Mouse (Mus musculus) neural tube, embryonic 13.5 days (tissue): ENCODE measurements around the gene Lrrfip1. TPM values are rescaled to one million over a fixed set of nuclear protein-coding genes. Genes with fewer than 3 reads are reported as not detected.
A peak's percentile ranks its signal among the peaks of the same experiment; 100 is the strongest.

Experiments
- ATAC-seq: fragments of 200-750 bp; cut with Nextera tagmentation; 2 replicates; pipeline ENCODE4 v1.8.0; 2017; ENCODE audit warnings: low read depth, mild to moderate bottlenecking, moderate TSS enrichment, moderate library complexity
- H3K27ac ChIP-seq: fragments of 300-500 bp; sonication (generic); replicated peaks from 2 replicates; pipeline ENCODE4 v1.5.1; 2015; ENCODE audit warnings: moderate library complexity, mild to moderate bottlenecking, inconsistent platforms
- H3K27me3 ChIP-seq: fragments of 300-500 bp; sonication (generic); 2 replicates; pipeline ENCODE4 v1.6.1; 2015; ENCODE audit warnings: mild to moderate bottlenecking, inconsistent platforms
- H3K36me3 ChIP-seq: fragments of 300-500 bp; sonication (generic); 2 replicates; pipeline ENCODE4 v1.6.1; 2015; ENCODE audit warnings: mild to moderate bottlenecking, inconsistent platforms
- H3K4me1 ChIP-seq: fragments of 300-500 bp; sonication (generic); replicated peaks from 2 replicates; pipeline ENCODE4 v1.6.1; 2015; ENCODE audit warnings: inconsistent platforms
- H3K4me2 ChIP-seq: fragments of 300-500 bp; sonication (generic); 2 replicates; pipeline ENCODE4 v1.6.1; 2015; ENCODE audit warnings: inconsistent platforms, mild to moderate bottlenecking, moderate library complexity
- H3K4me3 ChIP-seq: fragments of 300-500 bp; sonication (generic); 2 replicates; pipeline ENCODE4 v1.5.1; 2015; ENCODE audit warnings: mild to moderate bottlenecking, inconsistent platforms
- H3K9ac ChIP-seq: fragments of 300-500 bp; sonication (generic); 2 replicates; pipeline ENCODE4 v1.6.1; 2015; ENCODE audit warnings: moderate library complexity, mild to moderate bottlenecking, inconsistent platforms
- H3K9me3 ChIP-seq: fragments of 300-500 bp; sonication (generic); 2 replicates; pipeline ENCODE4 v1.6.1; 2016; ENCODE audit warnings: inconsistent platforms
- WGBS: fragments of 180-500 bp; shearing (Covaris S2); methylation state at CpG from one replicate; pipeline ENCODE4 v1.1.7; 2015; 5-methylcytosine and 5-hydroxymethylcytosine counted together
- polyA plus RNA-seq: library from polyadenylated mRNA; unstranded; fragments of >200 nt; fragmentation: Nextera tagmentation; extraction: Ambion mirVana; gene quantifications from 2 replicates; pipeline ENCODE4 v1.2.1, GENCODE M21; 2015

Lrrfip1 gene
- polyA plus RNA-seq, 1 experiment from 2014 or later: 33.7 TPM

DNA sequence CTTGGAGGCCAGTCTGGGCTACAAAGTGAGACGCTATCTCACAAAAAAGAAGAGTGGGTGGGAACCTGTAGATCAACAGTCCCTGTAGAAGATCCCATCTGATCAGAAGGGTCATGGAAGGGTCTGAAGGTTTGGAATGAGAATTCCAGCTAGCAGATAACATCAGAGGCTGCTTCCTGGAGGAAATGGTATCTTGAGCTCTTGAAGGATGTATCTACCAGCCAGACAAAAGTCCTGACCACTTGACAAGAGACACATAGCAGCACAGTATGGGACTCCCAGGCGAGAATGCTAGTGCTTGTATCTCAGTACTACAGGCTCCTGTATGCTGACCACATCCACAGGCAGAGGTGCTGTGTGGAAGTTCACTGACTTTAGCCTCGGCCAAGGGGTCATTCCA lies 2.6 kb downstream of the Lrrfip1 start:
- no peak overlapping the region for H3K27ac ChIP-seq
- 88% methylated on average over 3 of the region's 3 CpGs for WGBS

DNA sequence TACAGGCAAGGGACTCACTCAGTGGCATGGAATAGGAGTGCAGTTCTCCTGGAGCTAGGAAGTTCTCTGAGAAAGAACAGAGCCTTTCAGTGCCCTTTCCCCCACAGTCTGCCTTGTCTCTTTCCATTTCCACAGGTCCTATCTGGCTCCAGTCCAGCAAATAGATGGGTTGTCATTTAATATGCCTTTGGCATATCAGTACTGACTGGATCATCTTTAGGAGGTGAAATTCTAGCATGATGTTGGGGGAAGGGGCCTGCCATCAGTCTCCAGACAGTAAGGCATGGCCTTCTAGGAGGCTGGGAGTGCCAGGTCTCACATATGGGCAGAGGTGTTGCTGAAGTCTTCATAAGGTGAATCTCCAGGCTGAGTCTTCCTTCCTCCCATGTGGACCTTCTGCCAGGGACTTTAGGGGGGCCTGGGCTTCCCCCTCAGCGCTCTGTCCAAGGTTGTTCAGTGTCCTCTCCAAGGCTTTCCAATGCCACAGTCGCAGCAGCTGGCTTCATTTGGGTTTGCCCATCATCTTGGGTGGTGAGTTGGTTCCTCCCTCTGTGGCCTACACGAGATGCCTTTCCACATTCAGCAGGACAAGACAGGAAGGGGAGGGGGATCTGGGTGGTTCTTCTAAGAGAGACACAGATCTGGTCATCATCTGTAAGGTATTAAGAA lies 3.5 kb downstream of the Lrrfip1 start:
- no peak for ATAC-seq
- Histone ChIP-seq H3K4me1 (peaks cover 40% of the 10 kb centered on the region), H3K4me2 (no peak overlapping the region), H3K4me3 (no peak overlapping the region), H3K9ac (no peak overlapping the region), H3K36me3 (no peaks in the 10 kb centered on the region), H3K9me3 (no peaks in the 10 kb centered on the region), H3K27ac (no peak overlapping the region), H3K27me3 (peaks cover 4% of the 10 kb centered on the region; the same call in 1 of the 2 replicates)
- 90% methylated on average over 3 of the region's 3 CpGs for WGBS

More for the DNA sequence above, 2.6 kb downstream of the Lrrfip1 start:
- H3K9me3 ChIP-seq: no peaks in the 10 kb centered on the region
- H3K27me3 ChIP-seq: peaks cover 4% of the 10 kb centered on the region; the same call in 1 of the 2 replicates
- H3K4me1 ChIP-seq: peaks cover 40% of the 10 kb centered on the region
- H3K9ac ChIP-seq: no peak overlapping the region
- no peak for ATAC-seq
- H3K4me2 ChIP-seq: peak overlapping the region; percentile 99; the same call in 1 of the 2 replicates
- H3K4me3 ChIP-seq: no peak overlapping the region
- no peaks in the 10 kb centered on the region for H3K36me3 ChIP-seq

DNA sequence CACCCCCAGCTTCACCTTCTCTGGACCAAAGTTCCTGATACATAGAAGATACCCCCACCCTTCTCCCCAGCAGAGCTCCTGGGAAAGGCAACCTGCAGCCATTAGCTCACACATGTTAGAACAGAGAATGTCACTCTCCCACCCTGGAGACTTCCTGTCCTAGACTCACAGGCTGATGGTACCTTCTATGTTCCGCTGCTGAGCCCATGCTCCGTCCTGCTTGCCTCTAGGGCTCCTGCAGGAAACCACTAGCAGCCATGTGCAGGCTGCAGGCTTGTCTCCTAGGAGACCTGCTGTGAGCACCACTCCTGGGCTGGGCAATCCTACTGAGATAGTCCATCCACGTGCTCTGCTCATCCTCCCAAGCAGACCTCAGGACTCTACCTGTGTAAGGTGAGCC lies 4.1 kb downstream of the Lrrfip1 start:
- H3K9ac ChIP-seq: no peak overlapping the region
- 75% methylated on average over 3 of the region's 3 CpGs for WGBS
- H3K27ac ChIP-seq: no peak overlapping the region
- ATAC-seq: no peak
- H3K4me2 ChIP-seq: no peak overlapping the region
- H3K27me3 ChIP-seq: no peaks in the 10 kb centered on the region
- H3K9me3 ChIP-seq: no peaks in the 10 kb centered on the region
- H3K36me3 ChIP-seq: no peaks in the 10 kb centered on the region
- H3K4me1 ChIP-seq: peaks cover 40% of the 10 kb centered on the region
- no peak overlapping the region for H3K4me3 ChIP-seq

DNA sequence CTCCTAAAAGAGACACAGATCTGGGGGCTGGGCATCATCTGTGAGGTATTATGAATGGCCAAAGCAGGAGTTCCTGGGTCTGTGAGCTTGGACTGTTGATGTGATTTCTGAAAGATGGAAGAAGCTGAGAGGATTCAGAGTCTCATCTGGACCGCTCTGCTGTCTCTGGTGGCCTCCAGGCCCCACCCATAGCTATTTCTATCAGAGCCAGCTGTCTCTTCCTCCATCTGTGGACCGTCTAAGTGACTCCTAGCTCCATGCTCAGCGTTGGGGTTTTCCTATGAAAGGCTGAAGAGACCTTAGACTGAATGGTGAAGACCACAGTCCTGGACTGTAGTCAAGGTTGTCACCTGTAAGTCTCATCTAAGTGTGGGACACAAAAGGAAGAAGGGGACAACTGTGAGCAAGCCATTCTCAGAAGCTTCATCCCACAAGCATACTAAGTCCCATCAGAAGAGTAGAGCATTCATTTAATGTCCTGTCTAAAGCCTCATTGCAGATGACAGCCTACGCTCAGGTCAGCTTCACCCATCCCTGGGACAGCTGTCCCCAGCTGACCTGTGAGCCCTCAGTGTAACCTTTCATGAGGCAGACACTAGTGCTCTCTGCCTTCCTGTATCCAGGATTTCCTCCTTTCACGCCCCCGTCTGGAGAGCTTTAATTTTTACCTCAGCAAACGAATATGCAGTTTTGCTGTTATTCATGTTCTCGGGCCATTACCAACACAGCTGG lies 5.2 kb downstream of the Lrrfip1 start:
- Histone ChIP-seq H3K9me3 (no peaks in the 10 kb centered on the region), H3K36me3 (no peaks in the 10 kb centered on the region), H3K27me3 (no peaks in the 10 kb centered on the region), H3K4me3 (no peak overlapping the region), H3K4me1 (peaks cover 38% of the 10 kb centered on the region), H3K27ac (no peak overlapping the region), H3K4me2 (no peak overlapping the region), H3K9ac (no peak overlapping the region)
- 81% methylated on average over 8 of the region's 8 CpGs for WGBS
- no peak for ATAC-seq

DNA sequence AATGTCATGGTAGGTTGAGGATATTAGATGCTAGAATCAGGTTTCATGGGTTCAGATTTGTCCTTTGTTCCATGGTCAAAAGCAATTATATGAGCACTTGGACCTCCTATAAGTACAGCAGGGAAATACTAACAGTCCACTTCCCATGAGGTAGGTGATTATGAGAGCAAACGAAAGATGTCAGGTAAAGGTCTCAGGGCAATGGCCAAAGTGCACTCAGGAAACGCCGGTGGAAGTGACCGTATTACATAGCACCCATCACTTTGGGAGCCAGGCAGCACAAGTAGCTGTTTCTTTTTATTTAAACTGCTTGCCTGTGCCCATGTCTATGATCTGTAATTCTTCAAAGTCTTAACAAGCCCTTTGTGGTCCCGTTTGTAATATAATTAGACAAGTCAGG lies 7.5 kb downstream of the Lrrfip1 start:
- Histone ChIP-seq H3K4me1 (peaks cover 30% of the 10 kb centered on the region), H3K4me3 (no peak overlapping the region), H3K36me3 (no peaks in the 10 kb centered on the region), H3K9me3 (no peaks in the 10 kb centered on the region), H3K4me2 (no peak overlapping the region), H3K27ac (no peak overlapping the region), H3K27me3 (no peaks in the 10 kb centered on the region), H3K9ac (no peak overlapping the region)
- ATAC-seq: no peak
- WGBS: 81% methylated on average over 5 of the region's 5 CpGs

DNA sequence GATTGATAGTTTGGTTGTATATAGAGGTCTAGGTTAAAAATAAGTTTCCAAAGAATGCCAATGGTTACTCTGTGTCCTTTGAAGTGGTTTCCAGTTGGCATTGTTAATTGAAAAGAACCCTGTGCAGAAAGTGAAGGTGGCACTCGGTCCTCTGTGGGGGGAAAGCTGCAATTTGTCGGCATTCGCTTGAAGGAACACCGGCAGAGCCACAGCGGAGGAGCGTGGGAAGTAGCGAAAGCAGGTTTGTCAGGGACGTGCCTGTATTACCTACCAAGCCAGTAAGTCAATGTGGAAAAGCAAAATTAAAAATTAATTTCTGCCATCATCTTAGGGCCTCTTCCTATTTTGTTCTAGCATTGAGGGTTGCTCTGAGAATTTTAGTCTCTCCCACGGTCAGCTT lies 8.2 kb downstream of the Lrrfip1 start:
- Histone ChIP-seq H3K27me3 (no peaks in the 10 kb centered on the region), H3K4me1 (peaks cover 30% of the 10 kb centered on the region), H3K4me2 (no peak overlapping the region), H3K27ac (no peak overlapping the region), H3K9me3 (no peaks in the 10 kb centered on the region), H3K4me3 (no peak overlapping the region), H3K9ac (no peak overlapping the region), H3K36me3 (no peaks in the 10 kb centered on the region)
- 83% methylated on average over 9 of the region's 9 CpGs for WGBS
- ATAC-seq: no peak

DNA sequence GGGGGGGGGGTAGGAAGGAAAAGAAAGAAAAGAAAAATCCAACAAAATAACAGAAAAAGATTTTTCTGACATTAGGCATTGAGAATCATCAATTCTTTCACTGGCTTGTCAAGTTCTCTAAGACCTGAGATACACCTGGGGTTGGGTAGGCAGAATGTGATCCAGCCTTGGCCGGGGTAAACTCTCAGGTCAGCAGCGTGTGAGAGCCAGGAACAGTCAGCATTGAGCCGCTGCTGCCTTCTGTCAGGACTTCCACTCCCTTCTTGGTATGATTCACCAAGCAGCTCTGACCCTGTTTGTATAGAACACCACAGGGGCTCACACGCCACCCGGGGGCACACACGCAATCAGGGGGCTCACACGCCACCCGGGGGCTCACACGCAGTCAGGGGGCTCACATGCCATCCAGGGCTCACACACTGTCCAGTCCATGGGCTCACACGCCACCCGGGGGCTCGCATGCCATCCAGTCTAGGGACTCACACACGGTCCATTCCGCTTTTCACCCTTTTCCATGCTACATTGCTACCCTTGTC lies 9.7 kb downstream of the Lrrfip1 start:
- no peak overlapping the region for H3K4me3 ChIP-seq
- no peak overlapping the region for H3K4me2 ChIP-seq
- no peaks in the 10 kb centered on the region for H3K9me3 ChIP-seq
- H3K9ac ChIP-seq: no peak overlapping the region
- ATAC-seq: no peak
- H3K36me3 ChIP-seq: no peaks in the 10 kb centered on the region
- no peaks in the 10 kb centered on the region for H3K27me3 ChIP-seq
- 91% methylated on average over 14 of the region's 14 CpGs for WGBS
- no peak overlapping the region for H3K27ac ChIP-seq
- peaks cover 39% of the 10 kb centered on the region for H3K4me1 ChIP-seq

DNA sequence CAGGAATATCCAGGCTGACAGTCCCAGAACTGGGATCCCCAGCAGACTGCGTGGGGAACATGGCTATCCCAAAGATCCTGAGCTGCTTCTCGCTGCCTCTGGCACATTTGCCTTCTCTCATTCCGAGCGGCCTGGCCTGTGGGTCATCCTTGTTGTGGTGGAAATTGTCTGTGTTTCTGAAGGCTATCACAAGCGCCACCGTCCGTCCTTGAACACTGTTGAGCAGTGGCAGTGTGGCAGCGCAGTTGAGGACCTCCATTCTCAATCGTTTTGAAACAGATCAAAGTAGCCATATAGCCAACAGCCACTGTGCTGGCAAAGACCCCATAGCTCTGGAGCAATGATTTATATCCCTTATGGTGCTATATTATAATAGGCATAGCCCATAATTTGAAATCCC lies 10.2 kb downstream of the Lrrfip1 start:
- H3K4me2 ChIP-seq: no peak overlapping the region
- no peak for ATAC-seq
- no peaks in the 10 kb centered on the region for H3K36me3 ChIP-seq
- no peaks in the 10 kb centered on the region for H3K9me3 ChIP-seq
- peaks cover 39% of the 10 kb centered on the region for H3K4me1 ChIP-seq
- H3K9ac ChIP-seq: no peak overlapping the region
- H3K27me3 ChIP-seq: no peaks in the 10 kb centered on the region
- WGBS: 85% methylated on average over 9 of the region's 9 CpGs
- H3K27ac ChIP-seq: no peak overlapping the region
- no peak overlapping the region for H3K4me3 ChIP-seq

DNA sequence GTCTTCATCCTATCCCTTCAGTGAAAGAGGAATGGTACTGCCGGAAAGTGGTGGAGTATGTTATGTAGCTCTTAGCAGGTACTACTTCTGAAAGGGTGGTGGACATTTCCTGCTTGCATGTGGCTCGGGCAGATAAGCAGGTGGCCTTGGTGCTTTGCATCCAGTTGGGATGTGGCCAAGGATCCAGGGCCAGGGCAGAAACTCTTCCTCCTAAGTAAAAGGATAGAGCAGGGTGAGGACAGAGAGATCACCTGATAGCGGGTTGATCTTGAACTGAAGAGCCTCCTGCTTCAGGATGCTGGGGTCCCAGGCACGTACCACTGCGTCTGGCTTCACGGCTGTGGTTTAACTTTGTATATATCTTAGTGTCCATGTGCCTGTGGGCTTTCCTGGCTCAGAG lies 10.7 kb downstream of the Lrrfip1 start:
- 84% methylated on average over 6 of the region's 6 CpGs for WGBS
- ATAC-seq: no peak
- no peaks in the 10 kb centered on the region for H3K27me3 ChIP-seq
- peaks cover 39% of the 10 kb centered on the region for H3K4me1 ChIP-seq
- H3K9ac ChIP-seq: no peak overlapping the region
- no peak overlapping the region for H3K4me2 ChIP-seq
- no peaks in the 10 kb centered on the region for H3K9me3 ChIP-seq
- H3K27ac ChIP-seq: no peak overlapping the region
- no peaks in the 10 kb centered on the region for H3K36me3 ChIP-seq
- H3K4me3 ChIP-seq: no peak overlapping the region

DNA sequence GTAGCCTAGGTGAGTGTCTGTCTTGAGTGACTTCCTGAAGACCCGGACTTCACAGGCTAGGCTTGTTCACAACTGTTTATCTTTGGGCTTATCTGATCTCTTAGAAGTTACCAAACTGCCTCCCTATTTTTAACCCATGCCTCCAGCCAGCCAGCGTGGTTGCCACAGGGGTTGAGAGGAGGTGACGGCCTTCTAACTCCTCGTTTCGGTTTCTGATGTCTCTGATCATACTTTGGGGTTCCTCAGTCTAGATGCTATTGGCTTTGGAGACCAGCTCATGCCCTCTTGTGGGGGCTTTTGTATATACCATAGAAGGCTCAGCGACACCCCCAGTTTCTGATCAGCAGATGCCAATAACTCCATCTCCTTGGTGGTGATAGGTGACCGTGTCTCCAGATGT lies 11.7 kb downstream of the Lrrfip1 start:
- WGBS: 95% methylated on average over 7 of the region's 7 CpGs
- H3K36me3 ChIP-seq: no peaks in the 10 kb centered on the region
- H3K4me2 ChIP-seq: no peak overlapping the region
- no peaks in the 10 kb centered on the region for H3K9me3 ChIP-seq
- H3K9ac ChIP-seq: no peak overlapping the region
- H3K4me1 ChIP-seq: peaks cover 39% of the 10 kb centered on the region
- H3K4me3 ChIP-seq: no peak overlapping the region
- no peaks in the 10 kb centered on the region for H3K27me3 ChIP-seq
- H3K27ac ChIP-seq: no peak overlapping the region
- no peak for ATAC-seq

DNA sequence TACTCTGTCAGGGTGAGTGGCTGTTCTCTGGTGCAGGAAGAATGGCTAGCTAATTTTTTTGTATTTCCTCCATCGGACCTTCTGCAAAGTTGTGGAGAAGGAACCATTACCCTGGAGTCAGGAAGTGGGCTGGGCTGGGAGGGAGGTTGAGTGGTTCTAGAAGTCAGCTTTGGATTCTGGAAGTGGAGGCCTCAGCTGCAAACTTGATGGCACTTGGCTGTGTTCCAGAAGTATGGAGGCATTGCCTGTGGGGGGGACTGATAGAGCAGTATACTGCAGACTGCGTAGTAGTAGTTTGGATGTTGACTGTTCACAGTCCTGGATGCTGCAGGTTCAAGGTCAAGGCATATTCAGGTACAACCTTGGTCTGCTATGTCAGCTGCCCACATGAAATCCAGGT lies 12.2 kb downstream of the Lrrfip1 start:
- no peaks in the 10 kb centered on the region for H3K9me3 ChIP-seq
- H3K27ac ChIP-seq: no peak overlapping the region
- no peak overlapping the region for H3K9ac ChIP-seq
- no peak overlapping the region for H3K4me2 ChIP-seq
- H3K4me3 ChIP-seq: no peak overlapping the region
- peaks cover 39% of the 10 kb centered on the region for H3K4me1 ChIP-seq
- no peaks in the 10 kb centered on the region for H3K27me3 ChIP-seq
- ATAC-seq: no peak
- no peaks in the 10 kb centered on the region for H3K36me3 ChIP-seq
- WGBS: 78% methylated on average over 2 of the region's 2 CpGs

DNA sequence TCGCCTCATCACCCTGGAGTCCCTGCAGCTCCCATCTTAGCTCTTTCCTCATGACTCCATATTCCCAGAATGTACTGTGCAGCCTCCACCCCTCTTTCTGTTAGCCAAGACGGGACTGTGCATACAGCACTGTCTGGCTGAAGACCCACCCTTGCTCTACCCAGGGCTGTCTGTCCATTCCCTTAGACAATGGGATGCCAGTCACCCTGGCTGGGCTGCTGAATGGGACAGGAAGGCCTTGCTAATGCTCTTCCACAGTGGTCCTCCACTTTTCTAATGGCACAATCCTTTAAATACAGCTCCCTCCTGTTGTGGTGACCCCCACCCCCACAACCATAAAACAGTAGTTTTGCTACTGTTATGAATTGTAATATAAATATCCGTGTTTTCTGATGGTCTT lies 12.8 kb downstream of the Lrrfip1 start:
- 82% methylated on average over 3 of the region's 3 CpGs for WGBS
- Histone ChIP-seq H3K27me3 (no peaks in the 10 kb centered on the region), H3K4me2 (no peak overlapping the region), H3K4me3 (no peak overlapping the region), H3K36me3 (no peaks in the 10 kb centered on the region), H3K9ac (no peak overlapping the region), H3K9me3 (no peaks in the 10 kb centered on the region), H3K4me1 (peaks cover 39% of the 10 kb centered on the region), H3K27ac (no peak overlapping the region)
- no peak for ATAC-seq
